Mouse (Mus musculus) stomach, postnatal 0 days (tissue): ENCODE measurements around the gene Egfl7.

Source experiments
- CTCF ChIP-seq: IDR thresholded peaks from 2 replicates; pipeline ENCODE4 v1.5.1; 2016; ENCODE audit warnings: antibody characterized with exemption, low read depth, mild to moderate bottlenecking, moderate library complexity
- EP300 ChIP-seq: optimal IDR thresholded peaks from 2 replicates; pipeline ENCODE3; 2016; ENCODE audit warnings: antibody characterized with exemption

DNA sequence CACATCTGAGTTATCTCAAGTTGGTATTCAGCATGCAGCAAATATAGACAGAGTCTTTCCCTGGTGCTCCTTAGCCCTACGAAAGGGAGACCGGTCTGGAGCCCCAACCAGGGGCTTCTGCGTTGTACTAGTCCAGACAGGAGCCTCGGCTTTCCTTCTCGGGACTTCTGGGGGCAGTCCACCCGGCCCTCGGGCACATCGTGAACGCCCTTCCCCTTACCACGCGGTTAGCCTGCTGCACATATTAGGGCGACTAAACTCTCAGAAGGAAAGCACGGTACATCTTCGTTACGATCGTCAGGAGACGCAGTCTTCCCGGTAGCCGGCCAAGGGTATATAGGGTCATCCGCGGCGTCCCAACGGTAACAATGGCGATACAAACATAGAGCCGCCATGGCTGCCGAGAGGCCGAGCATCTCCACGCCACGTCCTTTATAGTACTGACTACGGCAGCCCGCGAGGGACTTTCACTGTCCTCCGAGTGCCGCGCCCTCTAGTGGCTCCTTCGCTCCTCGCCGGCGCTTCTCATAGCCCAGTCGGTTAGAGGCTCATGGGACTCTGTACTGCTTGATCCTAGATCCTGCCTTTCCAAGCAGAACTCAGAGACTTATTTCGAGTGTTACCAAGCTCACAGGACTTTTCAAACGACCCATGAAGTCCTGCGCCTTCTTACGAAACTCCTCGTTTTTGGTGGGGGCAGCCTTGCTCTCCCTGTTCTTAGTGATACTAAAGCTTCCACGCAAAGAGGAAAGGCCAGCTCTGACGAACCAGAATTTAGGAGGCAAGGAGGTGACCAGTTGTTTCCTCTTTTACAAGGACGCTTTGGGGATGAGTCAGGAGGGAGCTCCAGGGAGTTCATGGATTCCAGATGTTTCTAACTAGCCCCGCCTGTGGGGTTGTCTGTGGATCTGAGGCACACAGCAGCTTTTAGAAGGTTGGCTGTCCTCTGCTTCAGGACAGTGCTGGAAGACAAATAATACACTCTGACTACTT is 60.3 kb downstream of the Egfl7 start:
- peak; percentile 97 for TF ChIP-seq CTCF
- no peak for TF ChIP-seq EP300
